In genomic region chr13:45688864-45689263, GRCm38 (mm10) we compare ENCODE assay signal across 17 mouse cellular contexts.
"Had no signal": no experiment of that assay in that cellular context is flagged by ENCODE, and none has a peak within 500 bp of the region (broad histone marks: within the 10 kb centered on the region; RNA-seq: fewer than 3 reads in every experiment).

No protein-coding gene starts in this region.

- H3K4me1 ChIP-seq: neural tube, embryonic 12.5 days had no signal

- H3K4me3 ChIP-seq: neural tube, embryonic 12.5 days; neural tube, embryonic 13.5 days; neural tube, embryonic 15.5 days; stomach, embryonic 15.5 days had no signal

- H3K36me3 ChIP-seq: neural tube, embryonic 12.5 days; neural tube, embryonic 13.5 days; neural tube, embryonic 15.5 days; stomach, embryonic 15.5 days had no signal

- H3K4me2 ChIP-seq: neural tube, embryonic 12.5 days; neural tube, embryonic 13.5 days; neural tube, embryonic 15.5 days; stomach, embryonic 15.5 days had no signal

- H3K9ac ChIP-seq: neural tube, embryonic 12.5 days; neural tube, embryonic 13.5 days; neural tube, embryonic 15.5 days; stomach, embryonic 15.5 days had no signal

- H3K27ac ChIP-seq: neural tube, embryonic 12.5 days; neural tube, embryonic 13.5 days; neural tube, embryonic 15.5 days; stomach, embryonic 15.5 days; stomach, postnatal 0 days had no signal

- H3K27me3 ChIP-seq: neural tube, embryonic 12.5 days; neural tube, embryonic 13.5 days; neural tube, embryonic 15.5 days; stomach, embryonic 15.5 days had no signal

- H3K9me3 ChIP-seq: neural tube, embryonic 12.5 days; neural tube, embryonic 13.5 days; neural tube, embryonic 15.5 days; stomach, embryonic 15.5 days had no signal

- DNase-seq: retina, postnatal 1 day; right cerebral cortex, adult 18-20 months; right cerebral cortex, postnatal 14 days; right cerebral cortex, postnatal 25 days; right cerebral cortex, postnatal 4 days; spleen, adult 18-20 months; thymus, adult 18-20 months; thymus, adult 2 months; thymus, postnatal 14 days; thymus, postnatal 25 days; thymus, postnatal 36 days; thymus, postnatal 4 days had no signal
